Mouse (Mus musculus) ES-E14 (cell line): ENCODE results near the gene Ttc39d. TPM values are rescaled to one million over a fixed set of nuclear protein-coding genes. Genes with fewer than 3 reads are reported as not detected.

Experiments
- DNase-seq: peaks from one replicate; pipeline ENCODE4 v3.0.0-alpha.2; 2013; ENCODE audit warnings: low read depth, low spot score
- H3K27ac ChIP-seq: 2 replicates; pipeline ENCODE4 v1.5.1; 2012; ENCODE audit warnings: low read depth, mild to moderate bottlenecking, low read length, moderate library complexity, mixed read lengths; ENCODE audit not compliant: poor library complexity, insufficient read depth, severe bottlenecking
- H3K36me3 ChIP-seq: 2 replicates; pipeline ENCODE4 v1.6.1; 2012; ENCODE audit warnings: mild to moderate bottlenecking, low read length, moderate library complexity, mixed read lengths; ENCODE audit not compliant: control insufficient read depth, poor library complexity, insufficient read depth, severe bottlenecking
- H3K4me1 ChIP-seq, 2 experiments: fragments of 150-350 bp in 1 of 2; sonication (generic) in 1 of 2; 2 replicates each; pipeline ENCODE4 v1.6.1; 2012; ENCODE audit warnings: low read length in 2 of 2, mild to moderate bottlenecking in 1 of 2, mixed read lengths in 1 of 2; ENCODE audit not compliant: control insufficient read depth in 2 of 2, insufficient read depth in 2 of 2, poor library complexity in 1 of 2
- H3K4me3 ChIP-seq, 2 experiments: fragments of 150-350 bp in 1 of 2; sonication (generic) in 1 of 2; 2 replicates each; pipeline ENCODE4 v1.5.1; 2012; ENCODE audit warnings: low read length in 2 of 2, low read depth in 1 of 2, mild to moderate bottlenecking in 1 of 2, mixed read lengths in 1 of 2; ENCODE audit not compliant: insufficient read depth in 1 of 2, poor library complexity in 1 of 2, severe bottlenecking in 1 of 2
- H3K9ac ChIP-seq: 2 replicates; pipeline ENCODE4 v1.6.1; 2012; ENCODE audit warnings: low read depth, mild to moderate bottlenecking, low read length, mixed read lengths; ENCODE audit not compliant: poor library complexity, insufficient read depth, severe bottlenecking
- H3K9me3 ChIP-seq: fragments of 150-350 bp; sonication (generic); 2 replicates; pipeline ENCODE4 v1.6.1; 2012; ENCODE audit warnings: low read depth, mild to moderate bottlenecking, low read length; ENCODE audit not compliant: control insufficient read depth, insufficient read depth
- CHD2 ChIP-seq: IDR thresholded peaks from 2 replicates; pipeline ENCODE4 v1.6.1; 2014; ENCODE audit warnings: mild to moderate bottlenecking, low read depth, low read length, inconsistent platforms
- HCFC1 ChIP-seq: IDR thresholded peaks from 2 replicates; pipeline ENCODE4 v1.6.1; 2012; ENCODE audit warnings: low read length, inconsistent platforms, borderline replicate concordance; ENCODE audit not compliant: insufficient read depth
- MAFK ChIP-seq: IDR thresholded peaks from 2 replicates; pipeline ENCODE4 v1.6.1; 2014; ENCODE audit warnings: mild to moderate bottlenecking, low read depth, low read length, inconsistent platforms; ENCODE audit not compliant: insufficient read depth
- ZC3H11A ChIP-seq: IDR thresholded peaks from 2 replicates; pipeline ENCODE4 v1.6.1; 2012; ENCODE audit warnings: low read depth, mild to moderate bottlenecking, inconsistent platforms, low read length, borderline replicate concordance
- ZNF384 ChIP-seq: IDR thresholded peaks from 2 replicates; pipeline ENCODE4 v1.6.1; 2012; ENCODE audit warnings: low read depth, low read length, inconsistent platforms
- in situ Hi-C, 2 experiments: fragments of 600-800 bp; cut with MboI; formaldehyde crosslinking; loops; one replicate each; pipeline ENCODE4 v1.15.1; 2025; ENCODE audit warnings: low sequenced_read_pairs in 2 of 2, inconsistent platforms in 1 of 2; ENCODE audit not compliant: unreplicated experiment in 2 of 2
- total RNA-seq: library from RNA; depleted of rRNA; stranded (reverse); fragments of 300-350 nt; gene quantifications from 2 replicates; pipeline ENCODE4 v1.2.3, GENCODE M21; 2012

The Ttc39d gene
- total RNA-seq, 1 experiment: 0.09 TPM

DNA sequence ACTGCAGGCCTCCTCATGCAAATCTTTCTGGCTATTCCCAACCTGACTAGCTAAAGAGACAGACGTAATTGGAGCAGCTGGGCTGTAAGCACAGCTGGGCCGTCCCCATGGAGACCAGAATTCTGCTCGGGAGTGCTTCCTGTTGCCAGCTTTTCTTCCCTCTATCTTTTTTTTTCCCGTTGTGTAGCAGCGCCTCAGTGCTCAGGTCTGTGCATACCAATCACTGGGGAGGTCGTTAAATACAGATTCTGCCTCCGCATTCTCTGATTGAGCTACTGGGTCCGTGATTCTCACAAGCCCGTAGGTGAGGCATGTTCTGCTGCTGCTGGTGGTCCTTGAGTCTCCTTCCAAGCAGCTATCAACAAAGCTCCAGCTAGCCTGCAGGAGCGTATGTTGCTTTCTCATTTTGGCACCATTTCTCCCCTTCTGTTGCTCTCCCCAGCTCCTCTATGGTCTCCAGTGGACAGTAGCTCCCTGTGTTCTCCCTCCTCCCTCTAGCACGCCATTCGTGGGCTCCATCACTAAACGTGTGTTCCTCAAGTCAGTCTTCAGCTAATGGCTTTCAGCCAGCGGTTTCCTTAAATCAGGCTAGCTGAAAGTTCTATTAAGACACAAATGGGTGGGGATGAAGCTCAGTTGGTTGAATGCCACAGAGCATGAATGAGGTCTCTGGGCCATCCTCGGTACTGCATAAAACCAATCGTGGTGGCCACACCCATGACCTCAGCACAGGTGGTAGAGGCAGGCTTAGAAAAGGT lies 38.7 kb upstream of the Ttc39d start:
- DNase-seq: no peak
- Histone ChIP-seq H3K4me1 (peaks cover 2 to 6% of the 10 kb centered on the region in 2 experiments; a peak in 2 of 4 replicates), H3K27ac (no peak overlapping the region), H3K4me3 (0 out of 4 replicates have a peak overlapping the region, but pooled peaks of 1 of the 2 experiments have one; percentile 8), H3K9me3 (no peaks in the 10 kb centered on the region), H3K9ac (no peak overlapping the region), H3K36me3 (no peaks in the 10 kb centered on the region; the same call in 1 of the 2 replicates)
- no peak for TF ChIP-seq MAFK
- TF ChIP-seq ZNF384: peak; percentile 57; the same call in 1 of the 2 replicates
- no peak for TF ChIP-seq ZC3H11A
- TF ChIP-seq HCFC1: no peak
- in situ Hi-C loops: no loop called here

DNA sequence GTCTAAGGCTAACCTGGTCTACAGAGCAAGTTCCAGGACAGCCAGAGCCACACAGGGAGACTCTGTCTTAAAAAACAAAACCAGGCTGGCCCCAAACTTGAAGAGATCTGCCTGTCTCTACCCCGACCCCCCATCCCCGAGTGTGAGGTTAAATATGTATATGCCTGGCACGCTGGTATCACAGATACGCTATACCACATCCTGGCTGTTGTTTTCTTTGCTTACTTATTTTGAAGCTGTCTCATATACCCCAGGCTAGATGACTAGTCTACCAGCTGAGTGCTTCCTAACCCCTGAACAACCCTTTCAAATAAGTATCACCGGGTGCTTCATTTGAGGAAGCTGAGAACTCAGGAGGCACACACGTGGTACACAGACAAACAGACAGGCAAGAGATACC lies 37.5 kb upstream of the Ttc39d start:
- Histone ChIP-seq H3K9ac (no peak overlapping the region), H3K9me3 (no peaks in the 10 kb centered on the region), H3K36me3 (no peaks in the 10 kb centered on the region; the same call in 1 of the 2 replicates), H3K4me3 (no peak overlapping the region), H3K27ac (no peak overlapping the region), H3K4me1 (peaks cover 2 to 8% of the 10 kb centered on the region in 2 experiments; a peak in 2 of 4 replicates)
- in situ Hi-C loops: no loop called here
- no peak for TF ChIP-seq ZC3H11A
- TF ChIP-seq CHD2: no peak
- no peak for TF ChIP-seq HCFC1
- TF ChIP-seq MAFK: no peak
- no peak for TF ChIP-seq ZNF384
- DNase-seq: no peak

DNA sequence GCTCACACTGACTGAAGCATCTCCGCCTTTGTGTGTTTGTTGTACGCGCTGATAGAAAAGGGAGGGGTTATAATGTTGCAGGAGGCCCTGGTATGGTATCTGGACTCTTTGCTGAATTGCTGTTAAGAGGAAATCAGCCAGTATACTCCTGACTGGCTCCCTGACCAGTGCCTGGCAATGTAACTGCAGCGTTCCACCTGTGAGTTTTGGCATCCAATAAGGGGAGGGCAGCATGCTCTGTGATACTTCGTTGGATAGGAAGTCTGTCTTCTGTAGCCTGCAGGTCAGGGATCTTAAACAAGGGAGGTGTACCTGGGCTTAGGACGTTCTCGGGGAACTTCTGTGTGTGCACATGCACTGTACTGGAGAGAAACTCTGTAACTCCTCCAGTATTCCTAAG lies 36.3 kb upstream of the Ttc39d start:
- in situ Hi-C loops: no loop called here
- H3K4me3 ChIP-seq: no peak overlapping the region
- no peaks in the 10 kb centered on the region; the same call in 1 of the 2 replicates for H3K36me3 ChIP-seq
- H3K9me3 ChIP-seq: no peaks in the 10 kb centered on the region
- H3K4me1 ChIP-seq: peaks cover 2 to 9% of the 10 kb centered on the region in 2 experiments; a peak in 3 of 4 replicates
- TF ChIP-seq ZC3H11A (no peak), CHD2 (no peak), ZNF384 (no peak), HCFC1 (no peak), MAFK (no peak)
- H3K9ac ChIP-seq: no peak overlapping the region
- no peak for DNase-seq
- no peak overlapping the region for H3K27ac ChIP-seq

DNA sequence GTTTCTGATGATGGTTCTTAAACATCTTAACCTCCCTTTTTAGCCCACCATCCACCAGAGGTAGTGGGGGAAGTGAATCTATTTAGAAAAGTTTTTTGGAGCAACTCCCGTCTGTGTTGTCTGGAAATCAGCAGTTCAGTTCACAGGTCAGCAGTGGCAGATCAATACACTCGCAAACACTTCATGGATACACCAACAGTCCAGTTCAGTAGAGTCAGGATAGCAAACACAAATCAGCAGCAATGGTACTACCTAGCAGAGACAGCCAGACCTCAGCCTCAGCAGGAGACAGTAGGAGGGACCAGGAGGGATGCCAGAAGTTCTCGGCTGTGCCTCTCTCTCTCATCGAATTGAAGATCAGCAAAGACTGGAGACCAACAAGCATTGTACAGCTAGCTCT lies 35.3 kb upstream of the Ttc39d start:
- no peaks in the 10 kb centered on the region; the same call in 1 of the 2 replicates for H3K36me3 ChIP-seq
- H3K4me3 ChIP-seq: no peak overlapping the region
- peaks cover 2 to 9% of the 10 kb centered on the region in 2 experiments; a peak in 3 of 4 replicates for H3K4me1 ChIP-seq
- no peaks in the 10 kb centered on the region for H3K9me3 ChIP-seq
- no peak overlapping the region for H3K27ac ChIP-seq
- no peak overlapping the region for H3K9ac ChIP-seq
- TF ChIP-seq HCFC1: no peak
- no peak for TF ChIP-seq ZNF384
- no peak for TF ChIP-seq MAFK
- TF ChIP-seq CHD2: no peak
- no peak for TF ChIP-seq ZC3H11A
- in situ Hi-C loops: no loop called here
- DNase-seq: no peak
